23 mouse cellular contexts compared by ENCODE assay signal in genomic region chr3:148066701-148067100, GRCm38 (mm10).
"Had no signal": no experiment of that assay in that cellular context is flagged by ENCODE, and none has a peak within 500 bp of the region (broad histone marks: within the 10 kb centered on the region; RNA-seq: fewer than 3 reads in every experiment).

No protein-coding gene starts in this region.

- DNase-seq: kidney, adult 11 months; kidney, adult 8-10 months; kidney, postnatal 10 days; kidney, postnatal 36 days; left cerebral cortex, postnatal 4 days; liver, postnatal 0 days; lung, embryonic 14.5 days; right cerebral cortex, adult 18-20 months; right cerebral cortex, postnatal 14 days; right cerebral cortex, postnatal 4 days; thymus, adult 2 months; thymus, postnatal 25 days had no signal

- H3K9ac ChIP-seq: kidney, embryonic 15.5 days; limb, embryonic 15.5 days; liver, embryonic 14.5 days; liver, postnatal 0 days; lung, embryonic 14.5 days; midbrain, embryonic 12.5 days; neural tube, embryonic 13.5 days had no signal

- H3K4me2 ChIP-seq: kidney, embryonic 15.5 days; limb, embryonic 15.5 days; liver, embryonic 11.5 days; lung, embryonic 14.5 days; midbrain, embryonic 12.5 days; neural tube, embryonic 13.5 days had no signal

- H3K4me3 ChIP-seq: kidney, embryonic 15.5 days; limb, embryonic 15.5 days; midbrain, embryonic 12.5 days; myocyte; neural tube, embryonic 13.5 days had no signal

- H3K4me1 ChIP-seq: kidney, embryonic 15.5 days; limb, embryonic 15.5 days; midbrain, embryonic 12.5 days; neural tube, embryonic 13.5 days had no signal

- H3K27ac ChIP-seq: kidney, embryonic 15.5 days; limb, embryonic 15.5 days; liver, embryonic 14.5 days; macrophage; midbrain, embryonic 12.5 days; neural tube, embryonic 13.5 days; stomach, postnatal 0 days had no signal

- H3K27me3 ChIP-seq: kidney, embryonic 15.5 days; limb, embryonic 15.5 days; midbrain, embryonic 12.5 days; neural tube, embryonic 13.5 days had no signal

- H3K9me3 ChIP-seq: kidney, embryonic 15.5 days; limb, embryonic 15.5 days; midbrain, embryonic 12.5 days; neural tube, embryonic 13.5 days had no signal

- H3K36me3 ChIP-seq: kidney, embryonic 15.5 days; limb, embryonic 15.5 days; midbrain, embryonic 12.5 days; neural tube, embryonic 13.5 days had no signal

- ATAC-seq: liver, postnatal 0 days; lung, postnatal 0 days; midbrain, embryonic 16.5 days had no signal
